Mouse (Mus musculus) E14TG2a.4 (cell line): ENCODE results near the gene Ppp6r2.

Experiments used
- CTCF ChIP-seq: conservative IDR thresholded peaks from 2 replicates; pipeline ENCODE4 v1.5.1; 2014; ENCODE audit warnings: low read length
- POU5F1 ChIP-seq: IDR thresholded peaks from 2 replicates; pipeline ENCODE4 v1.6.1; 2014; ENCODE audit warnings: low read length, borderline replicate concordance

DNA sequence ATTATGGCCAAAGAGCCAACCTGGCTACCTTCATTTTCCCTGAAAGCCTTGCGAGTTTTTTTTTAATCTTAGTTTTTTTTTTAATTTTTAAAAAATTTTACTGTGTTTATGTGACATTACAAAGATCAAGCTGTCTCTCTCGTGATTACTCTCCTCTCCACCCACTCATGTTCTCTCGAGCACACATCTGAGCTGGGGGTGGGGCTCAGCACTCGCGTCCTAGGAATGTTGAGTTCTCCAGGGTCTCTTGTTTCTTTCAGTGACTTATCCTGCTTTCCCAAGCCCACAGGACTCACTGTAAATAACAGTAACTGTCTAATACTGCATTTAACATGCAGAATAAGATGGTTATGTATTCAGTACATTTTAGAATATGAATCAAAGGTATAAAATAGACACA is 53.1 kb downstream of the Ppp6r2 start:
- TF ChIP-seq CTCF, result no peak
- TF ChIP-seq POU5F1, result no peak
